Comparison of ENCODE assay signal across 18 mouse cellular contexts in the genomic region with DNA sequence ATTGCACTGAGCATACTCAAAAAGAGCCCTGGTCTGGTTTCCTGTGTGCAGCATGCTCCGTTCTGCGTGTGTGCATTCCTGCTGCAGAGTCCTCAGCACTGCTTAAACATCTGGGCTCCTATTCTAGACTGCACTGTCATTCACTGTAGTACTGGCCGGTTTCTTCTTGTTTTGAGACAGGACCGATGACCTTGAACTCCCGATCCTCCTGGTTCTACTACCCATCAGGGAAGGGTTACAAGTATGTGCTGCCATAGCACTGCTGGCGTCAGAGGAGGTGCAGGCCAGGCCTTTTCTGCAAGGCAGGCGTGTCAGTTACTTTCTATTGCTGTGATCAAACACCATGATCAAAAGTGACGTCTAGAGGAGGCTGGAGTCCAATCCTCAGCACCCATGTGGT. TPM values are rescaled to one million over a fixed set of nuclear protein-coding genes. Genes with fewer than 3 reads are reported as not detected.
A peak's percentile ranks its signal among the peaks of the same experiment; 100 is the strongest.
DNase-seq lines count a peak whose midpoint lies in the region; ATAC-seq and TF ChIP-seq lines count a peak whose summit lies in the region.
"Had no signal": no experiment of that assay in that cellular context is flagged by ENCODE, and none has a peak within 500 bp of the region (broad histone marks: within the 10 kb centered on the region; RNA-seq: fewer than 3 reads in every experiment).

No protein-coding gene starts in this region.

- DNase-seq in embryonic facial prominence, embryonic 10.5 days (ENCODE audit: low spot score), result no peak
- DNase-seq in liver, postnatal 0 days, result no peak
- DNase-seq in frontal cortex, postnatal 25 days (ENCODE audit: low spot score in 2 of 2), result no peak
- DNase-seq in urinary bladder, adult 18-20 months (ENCODE audit: low spot score in 2 of 2), result no peak
- DNase-seq: adrenal gland, adult 2 months; kidney, adult 9 months; layer of hippocampus, adult 9-11 months; right cerebral cortex, postnatal 4 days; thymus, postnatal 25 days had no signal

- no peak for TF ChIP-seq EP300 in liver, postnatal 0 days (IDR thresholded peaks at IDR 0.05; ENCODE audit: low read depth)

- peak overlapping the region; percentile 69; the same call in 1 of the 2 replicates for H3K27ac ChIP-seq in embryonic facial prominence, embryonic 13.5 days
- no peak overlapping the region for H3K27ac ChIP-seq in embryonic facial prominence, embryonic 10.5 days (replicated peaks)
- H3K27ac ChIP-seq in liver, embryonic 12.5 days, result peak overlapping the region; percentile 1; the same call in 1 of the 2 replicates
- no peak overlapping the region for H3K27ac ChIP-seq in liver, postnatal 0 days (ENCODE audit: low read depth)
- 0 out of 2 replicates have a peak overlapping the region, but pooled peaks have one; percentile 2 for H3K27ac ChIP-seq in embryonic facial prominence, embryonic 15.5 days (replicated peaks)
- H3K27ac ChIP-seq in stomach, embryonic 15.5 days, result peak overlapping the region; percentile 32; the same call in 1 of the 2 replicates
- H3K27ac ChIP-seq: heart, embryonic 10.5 days; hindbrain, embryonic 15.5 days had no signal

- ATAC-seq in embryonic facial prominence, embryonic 13.5 days (ENCODE audit: insufficient number of reproducible peaks, insufficient read depth, low FRiP score, low TSS enrichment, low read depth), result no peak
- ATAC-seq in liver, embryonic 12.5 days, result no peak
- no peak; the same call in 1 of the 2 replicates for ATAC-seq in liver, postnatal 0 days
- no peak for ATAC-seq in embryonic facial prominence, embryonic 15.5 days (ENCODE audit: insufficient number of reproducible peaks, low FRiP score, low TSS enrichment, low read depth)
- no peak for ATAC-seq in stomach, embryonic 15.5 days (ENCODE audit: insufficient read depth, low FRiP score, low read depth)
- ATAC-seq: forebrain, embryonic 14.5 days had no signal

- no peak overlapping the region for H3K9ac ChIP-seq in embryonic facial prominence, embryonic 13.5 days
- no peak overlapping the region for H3K9ac ChIP-seq in liver, embryonic 12.5 days
- no peak overlapping the region for H3K9ac ChIP-seq in liver, postnatal 0 days (replicated peaks)
- H3K9ac ChIP-seq in embryonic facial prominence, embryonic 15.5 days, result no peak overlapping the region
- no peak overlapping the region for H3K9ac ChIP-seq in stomach, embryonic 15.5 days
- H3K9ac ChIP-seq: hindbrain, embryonic 15.5 days; lung, embryonic 15.5 days; neural tube, embryonic 13.5 days had no signal

- H3K36me3 ChIP-seq in embryonic facial prominence, embryonic 13.5 days, result no peaks in the 10 kb centered on the region; the same call in 1 of the 2 replicates
- peaks cover 24% of the 10 kb centered on the region for H3K36me3 ChIP-seq in embryonic facial prominence, embryonic 10.5 days (replicated peaks)
- peaks cover 31% of the 10 kb centered on the region for H3K36me3 ChIP-seq in liver, embryonic 12.5 days
- peaks cover 6% of the 10 kb centered on the region for H3K36me3 ChIP-seq in liver, postnatal 0 days (replicated peaks; ENCODE audit: insufficient read depth, low read length)
- no peaks in the 10 kb centered on the region for H3K36me3 ChIP-seq in embryonic facial prominence, embryonic 15.5 days
- H3K36me3 ChIP-seq in stomach, embryonic 15.5 days, result no peaks in the 10 kb centered on the region
- H3K36me3 ChIP-seq: hindbrain, embryonic 15.5 days; neural tube, embryonic 13.5 days had no signal

- H3K4me1 ChIP-seq in embryonic facial prominence, embryonic 13.5 days, result peaks cover 48% of the 10 kb centered on the region
- peaks cover 54% of the 10 kb centered on the region for H3K4me1 ChIP-seq in embryonic facial prominence, embryonic 10.5 days
- peaks cover 57% of the 10 kb centered on the region for H3K4me1 ChIP-seq in liver, embryonic 12.5 days
- peaks cover 37% of the 10 kb centered on the region for H3K4me1 ChIP-seq in liver, postnatal 0 days (ENCODE audit: insufficient read depth)
- peaks cover 46% of the 10 kb centered on the region for H3K4me1 ChIP-seq in embryonic facial prominence, embryonic 15.5 days
- H3K4me1 ChIP-seq in stomach, embryonic 15.5 days, result peaks cover 38% of the 10 kb centered on the region

- no peak overlapping the region for H3K4me3 ChIP-seq in embryonic facial prominence, embryonic 13.5 days
- no peak overlapping the region for H3K4me3 ChIP-seq in embryonic facial prominence, embryonic 10.5 days
- H3K4me3 ChIP-seq in liver, embryonic 12.5 days, result no peak overlapping the region
- no peak overlapping the region for H3K4me3 ChIP-seq in liver, postnatal 0 days (ENCODE audit: low read depth, low read length)
- H3K4me3 ChIP-seq in embryonic facial prominence, embryonic 15.5 days (replicated peaks), result no peak overlapping the region
- H3K4me3 ChIP-seq in stomach, embryonic 15.5 days (replicated peaks), result no peak overlapping the region
- H3K4me3 ChIP-seq: heart, embryonic 10.5 days; hindbrain, embryonic 15.5 days; lung, embryonic 15.5 days; neural tube, embryonic 13.5 days had no signal

- no peaks in the 10 kb centered on the region for H3K27me3 ChIP-seq in embryonic facial prominence, embryonic 13.5 days
- no peaks in the 10 kb centered on the region for H3K27me3 ChIP-seq in embryonic facial prominence, embryonic 10.5 days (replicated peaks; ENCODE audit: low read depth, poor library complexity, severe bottlenecking)
- no peaks in the 10 kb centered on the region for H3K27me3 ChIP-seq in liver, embryonic 12.5 days (replicated peaks)
- no peaks in the 10 kb centered on the region for H3K27me3 ChIP-seq in liver, postnatal 0 days (ENCODE audit: insufficient read depth, low read length)
- H3K27me3 ChIP-seq in embryonic facial prominence, embryonic 15.5 days, result no peaks in the 10 kb centered on the region
- no peaks in the 10 kb centered on the region for H3K27me3 ChIP-seq in stomach, embryonic 15.5 days (replicated peaks)
- H3K27me3 ChIP-seq: hindbrain, embryonic 15.5 days; lung, embryonic 15.5 days; neural tube, embryonic 13.5 days had no signal

- WGBS in embryonic facial prominence, embryonic 13.5 days, result 76% methylated on average over 8 of the region's 8 CpGs
- 79% methylated on average over 8 of the region's 8 CpGs for WGBS in embryonic facial prominence, embryonic 10.5 days
- 74% methylated on average over 8 of the region's 8 CpGs for WGBS in liver, embryonic 12.5 days (ENCODE audit: insufficient replicate concordance)
- WGBS in liver, postnatal 0 days (ENCODE audit: insufficient replicate concordance), result 66% methylated on average over 8 of the region's 8 CpGs
- 65% methylated on average over 8 of the region's 8 CpGs for WGBS in embryonic facial prominence, embryonic 15.5 days
- WGBS in stomach, embryonic 15.5 days, result 53% methylated on average over 8 of the region's 8 CpGs

- no peak overlapping the region for H3K4me2 ChIP-seq in embryonic facial prominence, embryonic 13.5 days
- no peak overlapping the region for H3K4me2 ChIP-seq in liver, embryonic 12.5 days
- H3K4me2 ChIP-seq in liver, postnatal 0 days (ENCODE audit: low read depth, low read length), result no peak overlapping the region
- no peak overlapping the region for H3K4me2 ChIP-seq in embryonic facial prominence, embryonic 15.5 days (replicated peaks)
- H3K4me2 ChIP-seq in stomach, embryonic 15.5 days, result no peak overlapping the region
- H3K4me2 ChIP-seq: hindbrain, embryonic 15.5 days; lung, embryonic 15.5 days; neural tube, embryonic 13.5 days had no signal

- no peaks in the 10 kb centered on the region for H3K9me3 ChIP-seq in embryonic facial prominence, embryonic 13.5 days
- H3K9me3 ChIP-seq in embryonic facial prominence, embryonic 10.5 days, result no peaks in the 10 kb centered on the region
- H3K9me3 ChIP-seq in liver, embryonic 12.5 days (replicated peaks), result no peaks in the 10 kb centered on the region
- no peaks in the 10 kb centered on the region for H3K9me3 ChIP-seq in liver, postnatal 0 days (ENCODE audit: low read length)
- no peaks in the 10 kb centered on the region for H3K9me3 ChIP-seq in embryonic facial prominence, embryonic 15.5 days (replicated peaks)
- H3K9me3 ChIP-seq in stomach, embryonic 15.5 days, result no peaks in the 10 kb centered on the region
- H3K9me3 ChIP-seq: heart, embryonic 10.5 days; hindbrain, embryonic 15.5 days; lung, embryonic 15.5 days; neural tube, embryonic 13.5 days had no signal

- no peak for TF ChIP-seq CTCF in liver, postnatal 0 days (IDR thresholded peaks at IDR 0.05; ENCODE audit: low read depth)

RNA-seq across cellular contexts. Expression of gene Slc9a1, which starts 11.6 kb away (rescaled TPM):
- polyA plus RNA-seq in embryonic facial prominence, embryonic 13.5 days (2015; fragmentation: Nextera tagmentation; extraction: Ambion mirVana), result 8.6 and 9.4 TPM in 2 replicates
- 8.6 and 9.0 TPM in 2 replicates for polyA plus RNA-seq in embryonic facial prominence, embryonic 10.5 days (2016; fragmentation: Nextera tagmentation; extraction: Ambion mirVana)
- 4.2 and 4.9 TPM in 2 replicates for polyA plus RNA-seq in liver, embryonic 12.5 days (2016; fragmentation: Nextera tagmentation; extraction: Ambion mirVana)
- 1.8 TPM in 2 replicates for polyA plus RNA-seq in liver, postnatal 0 days (2015; fragmentation: Nextera tagmentation; extraction: Ambion mirVana)
- polyA plus RNA-seq in embryonic facial prominence, embryonic 15.5 days (2015; fragmentation: Nextera tagmentation; extraction: Ambion mirVana), result 11.0 and 11.2 TPM in 2 replicates
- polyA plus RNA-seq in stomach, embryonic 15.5 days (2015; fragmentation: Nextera tagmentation; extraction: Ambion mirVana), result 8.8 and 9.3 TPM in 2 replicates

RNA-seq across cellular contexts. Expression of gene Wdtc1, which starts 27.9 kb away (rescaled TPM):
- 13.9 and 14.3 TPM in 2 replicates for polyA plus RNA-seq in embryonic facial prominence, embryonic 13.5 days (2015; fragmentation: Nextera tagmentation; extraction: Ambion mirVana)
- polyA plus RNA-seq in embryonic facial prominence, embryonic 10.5 days (2016; fragmentation: Nextera tagmentation; extraction: Ambion mirVana), result 17.2 and 17.7 TPM in 2 replicates
- polyA plus RNA-seq in liver, embryonic 12.5 days (2016; fragmentation: Nextera tagmentation; extraction: Ambion mirVana), result 10.0 and 11.2 TPM in 2 replicates
- 5.3 and 5.5 TPM in 2 replicates for polyA plus RNA-seq in liver, postnatal 0 days (2015; fragmentation: Nextera tagmentation; extraction: Ambion mirVana)
- 17.0 and 17.2 TPM in 2 replicates for polyA plus RNA-seq in embryonic facial prominence, embryonic 15.5 days (2015; fragmentation: Nextera tagmentation; extraction: Ambion mirVana)
- polyA plus RNA-seq in stomach, embryonic 15.5 days (2015; fragmentation: Nextera tagmentation; extraction: Ambion mirVana), result 18.6 and 24.2 TPM in 2 replicates

Comparison
In these comparisons a context has a peak if more than half of its experiments do, and no peak if none do; other contexts are left out.
1. H3K27ac ChIP-seq: peak in embryonic facial prominence, embryonic 13.5 days (single experiment), liver, embryonic 12.5 days (single experiment), embryonic facial prominence, embryonic 15.5 days (single experiment) and stomach, embryonic 15.5 days (single experiment); none in embryonic facial prominence, embryonic 10.5 days (single experiment) and liver, postnatal 0 days (single experiment).